In genomic region chrX:135886234-135886585, GRCm38 (mm10) we compare ENCODE assay signal across 8 mouse cellular contexts. TPM values are rescaled to one million over a fixed set of nuclear protein-coding genes. Genes with fewer than 3 reads are reported as not detected.
DNase-seq lines count a peak whose midpoint lies in the region; ATAC-seq and TF ChIP-seq lines count a peak whose summit lies in the region.

No protein-coding gene starts in this region.

- no peak for TF ChIP-seq CTCF in heart, postnatal 0 days (IDR thresholded peaks at IDR 0.05; ENCODE audit: low read depth)

- H3K4me3 ChIP-seq in embryonic facial prominence, embryonic 10.5 days = peak overlapping the region; percentile 71
- H3K4me3 ChIP-seq in heart, postnatal 0 days (ENCODE audit: low read depth, low read length) = peak overlapping the region; percentile 81
- H3K4me3 ChIP-seq in megakaryocyte, embryonic 14.5 days (replicated peaks) = peak overlapping the region; percentile 94

- peak overlapping the region; percentile 78 for H3K9ac ChIP-seq in heart, postnatal 0 days (replicated peaks; ENCODE audit: low read depth, low read length)

- no peaks in the 10 kb centered on the region for H3K4me1 ChIP-seq in embryonic facial prominence, embryonic 10.5 days
- no peaks in the 10 kb centered on the region for H3K4me1 ChIP-seq in heart, postnatal 0 days (ENCODE audit: control insufficient read depth, insufficient read depth)
- peaks cover 10% of the 10 kb centered on the region; the same call in 1 of the 2 replicates for H3K4me1 ChIP-seq in megakaryocyte, embryonic 14.5 days

- H3K9me3 ChIP-seq in embryonic facial prominence, embryonic 10.5 days = no peaks in the 10 kb centered on the region
- H3K9me3 ChIP-seq in heart, postnatal 0 days (replicated peaks; ENCODE audit: control insufficient read depth, low read length) = no peaks in the 10 kb centered on the region
- H3K9me3 ChIP-seq in megakaryocyte, embryonic 14.5 days = no peaks in the 10 kb centered on the region

- peak; percentile 4 to 17 for DNase-seq in heart, adult 18-20 months
- DNase-seq in heart, adult 8-10 months (ENCODE audit: low spot score) = no peak
- peak; percentile 19 for DNase-seq in T-cell, adult 2 months (ENCODE audit: low spot score)
- DNase-seq in embryonic facial prominence, embryonic 10.5 days (ENCODE audit: low spot score) = no peak
- no peak for DNase-seq in heart, postnatal 0 days (ENCODE audit: low spot score)
- peak; percentile 9 to 28 for DNase-seq in layer of hippocampus, adult 18-20 months (ENCODE audit: low spot score in 2 of 2)
- peak; percentile 18 for DNase-seq in splenic B cell, adult 2 months (ENCODE audit: low read depth, low spot score)

- no peak for TF ChIP-seq EP300 in heart, postnatal 0 days (IDR thresholded peaks at IDR 0.05; ENCODE audit: low read depth)

- peaks cover 31% of the 10 kb centered on the region for H3K36me3 ChIP-seq in embryonic facial prominence, embryonic 10.5 days (replicated peaks)
- peaks cover 26% of the 10 kb centered on the region for H3K36me3 ChIP-seq in heart, postnatal 0 days (replicated peaks; ENCODE audit: control insufficient read depth, insufficient read depth, low read length)
- H3K36me3 ChIP-seq in megakaryocyte, embryonic 14.5 days (replicated peaks; ENCODE audit: low read length) = peaks cover 25% of the 10 kb centered on the region
- H3K36me3 ChIP-seq in splenic B cell, adult 2 months (ENCODE audit: control insufficient read depth, insufficient read depth, low read length, poor library complexity, severe bottlenecking) = no peaks in the 10 kb centered on the region

- H3K27me3 ChIP-seq in embryonic facial prominence, embryonic 10.5 days (replicated peaks; ENCODE audit: low read depth, poor library complexity, severe bottlenecking) = peaks cover 8% of the 10 kb centered on the region
- no peaks in the 10 kb centered on the region for H3K27me3 ChIP-seq in heart, postnatal 0 days (ENCODE audit: control insufficient read depth, insufficient read depth, low read length)
- peaks cover 2% of the 10 kb centered on the region for H3K27me3 ChIP-seq in megakaryocyte, embryonic 14.5 days (replicated peaks)
- no peaks in the 10 kb centered on the region for H3K27me3 ChIP-seq in splenic B cell, adult 2 months (ENCODE audit: control insufficient read depth, insufficient read depth, low read length, poor library complexity, severe bottlenecking)

- peak overlapping the region; percentile 87 for H3K27ac ChIP-seq in embryonic facial prominence, embryonic 10.5 days (replicated peaks)
- peak overlapping the region; percentile 83 for H3K27ac ChIP-seq in heart, postnatal 0 days (ENCODE audit: low read depth)

- H3K4me2 ChIP-seq in heart, postnatal 0 days (ENCODE audit: low read depth, low read length) = peak overlapping the region; percentile 67

- peak; percentile 63 for ATAC-seq in heart, postnatal 0 days (ENCODE audit: insufficient read depth, low read depth)

- WGBS in embryonic facial prominence, embryonic 10.5 days = 11% methylated on average over 11 of the region's 11 CpGs
- WGBS in heart, postnatal 0 days = 15% methylated on average over 5 of the region's 11 CpGs

RNA-seq across cellular contexts. Expression of gene Gprasp2, which starts 47.4 kb away (rescaled TPM):
- 1 to 10 TPM; 2.2 to 4.5 TPM for total RNA-seq in heart, adult 18-20 months (2021)
- 1 to 10 TPM; 1.2 to 5.5 (median 2.4) TPM for total RNA-seq in heart, adult 8-10 months (2022)
- 28.7 and 31.8 TPM in 2 replicates for polyA plus RNA-seq in embryonic facial prominence, embryonic 10.5 days (2016; fragmentation: Nextera tagmentation; extraction: Ambion mirVana)
- total RNA-seq in heart, postnatal 0 days (2014; rRNA removed; ENCODE audit: low replicate concordance) = 8.8 and 13.3 TPM in 2 replicates
- 6.7 and 7.0 TPM in 2 replicates for polyA plus RNA-seq in heart, postnatal 0 days (2015; fragmentation: Nextera tagmentation; extraction: Ambion mirVana)
- total RNA-seq in layer of hippocampus, adult 18-20 months (2021) = 100 to 1,000 TPM; 194 to 223 TPM
- not detected in 2 replicates for polyA plus RNA-seq in megakaryocyte, embryonic 14.5 days (2012; ENCODE audit: insufficient read depth, low replicate concordance)

Comparison
In these comparisons a context has a peak if more than half of its experiments do, and no peak if none do; other contexts are left out.
1. DNase-seq: peak in heart, adult 18-20 months (2 of 2), T-cell, adult 2 months (single experiment), layer of hippocampus, adult 18-20 months (2 of 2) and splenic B cell, adult 2 months (single experiment); none in heart, adult 8-10 months (single experiment), embryonic facial prominence, embryonic 10.5 days (single experiment) and heart, postnatal 0 days (single experiment).
2. RNA of gene Gprasp2, which starts 47.4 kb away (total RNA-seq): 194 to 223 TPM in layer of hippocampus, adult 18-20 months; 8.8 to 13.3 TPM in heart, postnatal 0 days, 2.2 to 4.5 TPM in heart, adult 18-20 months and 1.2 to 5.5 TPM in heart, adult 8-10 months; every median in the first group is over 10 times any median in the second.
3. Peak in every context shown above with its lines, with median percentiles within 50 percentile points of each other: H3K4me3 ChIP-seq.